Mouse (Mus musculus): ENCODE results near the gene Bcl2l12.

DNA sequence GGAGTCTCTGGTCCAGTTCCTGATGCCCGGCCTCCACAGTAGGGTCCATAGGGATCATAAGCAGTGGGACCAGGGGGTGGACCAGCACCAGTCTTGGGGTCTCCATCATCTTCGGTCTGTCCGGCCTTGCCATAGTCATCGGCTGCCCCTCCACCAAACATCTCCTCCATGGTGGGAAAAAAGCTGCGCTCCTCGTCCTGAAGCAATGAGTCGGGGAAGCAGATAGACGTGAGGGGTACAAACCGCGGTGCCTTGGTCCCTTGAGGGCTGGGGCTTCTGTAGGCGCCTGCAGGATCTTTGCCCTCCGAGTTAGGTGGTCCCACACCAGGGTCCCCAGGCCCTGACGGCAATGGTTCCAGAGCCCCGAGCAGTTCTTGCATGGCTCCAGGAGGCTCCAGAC lies 49.0 kb upstream of the Bcl2l12 start:
- TF ChIP-seq GATA1 (IDR thresholded peaks at IDR 0.05; ENCODE audit: borderline replicate concordance, low read length) (no peak), FLI1 (IDR thresholded peaks at IDR 0.05; ENCODE audit: low read length) (no peak)
